Mouse (Mus musculus) stomach, postnatal 0 days (tissue): Measurements from ENCODE around the gene Cfap157. TPM values are rescaled to one million over a fixed set of nuclear protein-coding genes. Genes with fewer than 3 reads are reported as not detected.

Source experiments
- ATAC-seq: fragments of 200-750 bp; cut with Nextera tagmentation; 2 replicates; pipeline ENCODE4 v1.8.0; 2017; ENCODE audit not compliant: low FRiP score, low TSS enrichment
- DNase-seq: peaks from one replicate; pipeline ENCODE4 v3.0.0-alpha.2; 2016; ENCODE audit warnings: low spot score
- H3K27ac ChIP-seq: fragments of 300-500 bp; sonication (generic); replicated peaks from 2 replicates; pipeline ENCODE4 v1.5.1; 2014; ENCODE audit warnings: mild to moderate bottlenecking, control low read depth
- H3K27me3 ChIP-seq: fragments of 300-500 bp; sonication (generic); 2 replicates; pipeline ENCODE4 v1.6.1; 2014; ENCODE audit warnings: low read length; ENCODE audit not compliant: control insufficient read depth, insufficient read depth
- H3K36me3 ChIP-seq: fragments of 300-500 bp; sonication (generic); 2 replicates; pipeline ENCODE4 v1.6.1; 2014; ENCODE audit warnings: low read length, mixed read lengths; ENCODE audit not compliant: control insufficient read depth, insufficient read depth
- H3K4me1 ChIP-seq: fragments of 300-500 bp; sonication (generic); replicated peaks from 2 replicates; pipeline ENCODE4 v1.6.1; 2014; ENCODE audit warnings: antibody characterized with exemption; ENCODE audit not compliant: control insufficient read depth, insufficient read depth
- H3K4me2 ChIP-seq: fragments of 300-500 bp; sonication (generic); replicated peaks from 2 replicates; pipeline ENCODE4 v1.6.1; 2014; ENCODE audit warnings: low read depth, mild to moderate bottlenecking, control low read depth, moderate library complexity
- H3K4me3 ChIP-seq: fragments of 300-500 bp; sonication (generic); 2 replicates; pipeline ENCODE4 v1.5.1; 2014; ENCODE audit warnings: low read depth, low read length, control low read depth
- H3K9ac ChIP-seq: fragments of 300-500 bp; sonication (generic); 2 replicates; pipeline ENCODE4 v1.6.1; 2014; ENCODE audit warnings: mild to moderate bottlenecking, low read length, control low read depth, mixed read lengths
- H3K9me3 ChIP-seq: fragments of 300-500 bp; sonication (generic); 2 replicates; pipeline ENCODE4 v1.6.1; 2016; ENCODE audit warnings: low read length; ENCODE audit not compliant: control insufficient read depth
- CTCF ChIP-seq: IDR thresholded peaks from 2 replicates; pipeline ENCODE4 v1.5.1; 2016; ENCODE audit warnings: antibody characterized with exemption, low read depth, mild to moderate bottlenecking, moderate library complexity
- EP300 ChIP-seq: optimal IDR thresholded peaks from 2 replicates; pipeline ENCODE3; 2016; ENCODE audit warnings: antibody characterized with exemption
- WGBS: fragments of 180-500 bp; shearing (Covaris S2); extraction: QIAGEN DNeasy Blood & Tissue Kit; methylation state at CpG from one replicate; pipeline ENCODE4 v1.1.7; 2014; 5-methylcytosine and 5-hydroxymethylcytosine counted together
- polyA plus RNA-seq: library from polyadenylated mRNA; unstranded; fragments of >200 nt; fragmentation: Nextera tagmentation; extraction: Ambion mirVana; gene quantifications from 2 replicates; pipeline ENCODE4 v1.2.1, GENCODE M21; 2015

The Cfap157 gene
- polyA plus RNA-seq, 1 experiment from 2014 or later = 1.1 TPM

- H3K9me3 ChIP-seq = no peaks in the 10 kb centered on the region
- peak; percentile 49 for DNase-seq
- H3K4me2 ChIP-seq = peak overlapping the region; percentile 78
- no peaks in the 10 kb centered on the region for H3K36me3 ChIP-seq
- ATAC-seq = peak; percentile 38
- peaks cover 6% of the 10 kb centered on the region; the same call in 1 of the 2 replicates for H3K4me1 ChIP-seq
- TF ChIP-seq EP300 (no peak), CTCF (no peak)
- peak overlapping the region; percentile 48 for H3K9ac ChIP-seq
- H3K27ac ChIP-seq = no peak overlapping the region
- peaks cover 8% of the 10 kb centered on the region; the same call in 1 of the 2 replicates for H3K27me3 ChIP-seq
- WGBS = 7% methylated on average over 51 of the region's 58 CpGs
- H3K4me3 ChIP-seq = peak overlapping the region; percentile 44
Measured at GRCm38 (mm10) chr2:32741273-32742172, 42.7 kb downstream of the Cfap157 start.

DNA sequence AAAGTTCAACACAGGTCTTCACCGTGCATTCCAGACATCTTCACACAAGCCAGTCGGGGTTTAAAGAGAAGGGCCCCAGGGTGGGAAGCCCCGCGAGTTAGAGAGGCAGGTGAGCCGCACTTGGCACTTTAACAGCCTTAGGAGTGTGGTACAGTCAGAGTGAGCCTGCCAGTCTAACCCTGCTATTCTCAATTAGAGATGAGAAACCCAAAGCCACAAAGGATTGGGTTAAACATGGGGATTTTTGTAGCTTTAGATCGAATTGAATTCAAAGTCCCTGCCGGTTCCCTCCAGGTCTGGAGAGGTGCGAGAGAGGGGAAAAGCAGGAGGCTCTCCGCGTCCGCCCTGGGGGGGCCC is 43.3 kb downstream of the Cfap157 start, which contains the start of gene 6330409D20Rik:
6330409D20Rik (minus strand) TSS at position 101 of the 357 bp plus-strand sequence.
- Histone ChIP-seq H3K4me2 (peak within 1 kb of the TSS; percentile 78), H3K9ac (peak within 1 kb of the TSS; percentile 48), H3K27ac (no peak within 1 kb of the TSS), H3K4me3 (peak within 1 kb of the TSS; percentile 44), H3K4me1 (peaks cover 6% of the 10 kb centered on the region; the same call in 1 of the 2 replicates), H3K36me3 (no peaks in the 10 kb centered on the region), H3K9me3 (no peaks in the 10 kb centered on the region), H3K27me3 (peaks cover 8% of the 10 kb centered on the region; the same call in 1 of the 2 replicates)
- DNase-seq (no peak), ATAC-seq (no peak)
- no peak for TF ChIP-seq EP300
- TF ChIP-seq CTCF = no peak
- WGBS = 18% methylated on average over 11 of the region's 11 CpGs

GRCm38 (mm10) chr2:32739311-32739710 is 44.9 kb downstream of the Cfap157 start:
- H3K27ac ChIP-seq = no peak overlapping the region
- H3K4me1 ChIP-seq = peaks cover 6% of the 10 kb centered on the region; the same call in 1 of the 2 replicates
- H3K27me3 ChIP-seq = peaks cover 8% of the 10 kb centered on the region; the same call in 1 of the 2 replicates
- no peak overlapping the region for H3K9ac ChIP-seq
- no peak for DNase-seq
- no peak overlapping the region for H3K4me3 ChIP-seq
- H3K36me3 ChIP-seq = no peaks in the 10 kb centered on the region
- TF ChIP-seq EP300 (no peak), CTCF (no peak)
- H3K9me3 ChIP-seq = no peaks in the 10 kb centered on the region
- WGBS = 61% methylated on average over 4 of the region's 4 CpGs
- no peak for ATAC-seq
- no peak overlapping the region for H3K4me2 ChIP-seq

- WGBS = 52% methylated on average over 6 of the region's 6 CpGs
- Histone ChIP-seq H3K36me3 (no peaks in the 10 kb centered on the region), H3K9ac (no peak overlapping the region), H3K4me1 (peaks cover 6% of the 10 kb centered on the region; the same call in 1 of the 2 replicates), H3K27me3 (peaks cover 3% of the 10 kb centered on the region; the same call in 1 of the 2 replicates), H3K9me3 (no peaks in the 10 kb centered on the region), H3K4me3 (no peak overlapping the region), H3K4me2 (no peak overlapping the region), H3K27ac (no peak overlapping the region)
- ATAC-seq (no peak), DNase-seq (no peak)
- TF ChIP-seq EP300 (no peak), CTCF (no peak)
Measured at GRCm38 (mm10) chr2:32737008-32737407, 47.2 kb downstream of the Cfap157 start.

GRCm38 (mm10) chr2:32736306-32736829 is 47.9 kb downstream of the Cfap157 start:
- Histone ChIP-seq H3K4me1 (peaks cover 5% of the 10 kb centered on the region; the same call in 1 of the 2 replicates), H3K9ac (no peak overlapping the region), H3K27ac (no peak overlapping the region), H3K36me3 (no peaks in the 10 kb centered on the region), H3K4me2 (no peak overlapping the region), H3K27me3 (no peaks in the 10 kb centered on the region), H3K4me3 (no peak overlapping the region), H3K9me3 (no peaks in the 10 kb centered on the region)
- no peak for TF ChIP-seq EP300
- TF ChIP-seq CTCF = no peak
- peak; percentile 45; the same call in 1 of the 2 replicates for ATAC-seq
- WGBS = 56% methylated on average over 3 of the region's 3 CpGs
- DNase-seq = no peak
